Mouse (Mus musculus): Measurements from ENCODE around the gene Bean1. TPM values are rescaled to one million over a fixed set of nuclear protein-coding genes. Genes with fewer than 3 reads are reported as not detected.

Bean1 gene
- polyA plus RNA-seq, 1 experiment from 2014 or later = 0.62 TPM

DNA sequence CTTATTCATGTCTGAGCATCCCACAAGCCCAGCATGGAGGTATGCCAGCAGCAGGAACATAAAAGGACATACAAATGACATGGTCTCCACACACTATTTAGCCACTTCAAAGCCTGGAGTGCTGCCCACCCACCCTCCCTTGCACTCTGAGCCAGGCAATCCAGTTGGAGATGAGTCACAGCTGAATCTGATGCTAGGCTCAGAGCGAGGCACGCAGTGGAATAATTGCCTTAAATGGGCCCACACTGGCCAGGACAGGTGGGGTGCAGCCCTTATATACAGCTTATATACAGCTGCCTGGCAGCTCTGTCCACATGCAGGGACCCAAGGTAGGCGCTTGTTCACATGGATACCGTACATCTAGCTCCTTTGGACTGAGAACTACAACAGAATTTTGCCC is 6.8 kb downstream of the Bean1 start:
- ATAC-seq (replicated peaks; ENCODE audit: insufficient number of reproducible peaks, low FRiP score, low TSS enrichment, low read depth) = no peak
- DNase-seq (ENCODE audit: low spot score) = no peak
- no peaks in the 10 kb centered on the region for H3K36me3 ChIP-seq (replicated peaks; ENCODE audit: control insufficient read depth, insufficient read depth, low read depth, low read length)
- H3K4me3 ChIP-seq (ENCODE audit: low read depth, low read length) = no peak overlapping the region
- 82% methylated on average over 4 of the region's 4 CpGs for WGBS
- no peak overlapping the region for H3K27ac ChIP-seq (replicated peaks; ENCODE audit: low read depth, low read length)
- no peaks in the 10 kb centered on the region; the same call in 1 of the 2 replicates for H3K9me3 ChIP-seq (replicated peaks; ENCODE audit: control insufficient read depth, low read length)
- H3K9ac ChIP-seq (replicated peaks; ENCODE audit: low read length) = no peak overlapping the region
- peaks cover 13% of the 10 kb centered on the region for H3K27me3 ChIP-seq (ENCODE audit: control insufficient read depth, insufficient read depth, low read length)
- H3K4me2 ChIP-seq (ENCODE audit: low read depth, low read length) = no peak overlapping the region
- H3K4me1 ChIP-seq (ENCODE audit: control insufficient read depth, insufficient read depth, low read length) = no peaks in the 10 kb centered on the region

DNA sequence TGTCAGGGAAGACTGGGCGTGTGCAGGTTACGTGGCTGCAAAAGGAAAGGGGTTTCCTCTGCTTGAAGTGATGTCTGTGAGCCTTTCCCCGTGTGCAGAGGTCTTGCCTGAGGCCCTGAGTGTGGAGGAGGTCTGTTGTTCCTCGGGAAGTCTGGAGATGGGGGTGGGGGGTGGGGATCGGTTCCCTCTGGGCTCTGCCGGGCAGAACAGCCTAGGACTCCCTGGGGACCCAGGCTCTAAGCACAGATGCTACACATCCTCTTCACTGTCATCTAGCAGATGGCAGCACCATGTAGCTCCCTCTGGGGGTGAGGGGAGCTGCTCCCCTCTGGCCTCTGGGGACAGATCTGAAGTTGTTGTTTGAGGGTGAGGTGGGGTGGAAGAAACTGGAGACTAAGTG is 14.7 kb downstream of the Bean1 start:
- 13% methylated on average over 6 of the region's 6 CpGs for WGBS
- Histone ChIP-seq H3K4me1 (ENCODE audit: control insufficient read depth, insufficient read depth, low read length) (no peaks in the 10 kb centered on the region), H3K36me3 (replicated peaks; ENCODE audit: control insufficient read depth, insufficient read depth, low read depth, low read length) (no peaks in the 10 kb centered on the region), H3K4me3 (ENCODE audit: low read depth, low read length) (no peak overlapping the region), H3K4me2 (ENCODE audit: low read depth, low read length) (no peak overlapping the region), H3K27me3 (ENCODE audit: control insufficient read depth, insufficient read depth, low read length) (no peaks in the 10 kb centered on the region), H3K9ac (replicated peaks; ENCODE audit: low read length) (no peak overlapping the region), H3K27ac (replicated peaks; ENCODE audit: low read depth, low read length) (no peak overlapping the region), H3K9me3 (replicated peaks; ENCODE audit: control insufficient read depth, low read length) (no peaks in the 10 kb centered on the region)
- ATAC-seq (replicated peaks; ENCODE audit: insufficient number of reproducible peaks, low FRiP score, low TSS enrichment, low read depth) (no peak; the same call in 1 of the 2 replicates), DNase-seq (ENCODE audit: low spot score) (no peak)

DNA sequence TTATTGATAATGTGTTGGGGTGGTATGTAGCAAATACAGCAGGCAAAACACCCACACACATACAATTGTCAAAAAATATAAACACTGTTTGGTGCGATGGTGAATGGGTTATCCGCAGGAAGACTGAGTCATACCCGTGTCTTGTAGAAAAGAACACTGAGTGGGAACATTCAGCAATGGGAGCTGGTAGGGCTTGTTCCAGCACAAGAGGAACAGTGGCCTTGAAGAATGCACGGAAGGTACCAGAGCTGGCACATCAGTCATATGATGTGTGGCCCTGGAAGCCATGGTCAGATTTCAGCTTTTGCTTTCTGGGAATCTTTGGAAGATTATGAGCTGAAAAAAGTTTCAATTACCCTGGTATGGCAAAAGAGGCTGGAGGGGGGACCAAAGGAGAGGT is 16.6 kb downstream of the Bean1 start:
- no peaks in the 10 kb centered on the region for H3K4me1 ChIP-seq (ENCODE audit: control insufficient read depth, insufficient read depth, low read length)
- ATAC-seq (replicated peaks; ENCODE audit: insufficient number of reproducible peaks, low FRiP score, low TSS enrichment, low read depth) (no peak), DNase-seq (ENCODE audit: low spot score) (no peak)
- H3K4me3 ChIP-seq (ENCODE audit: low read depth, low read length) = no peak overlapping the region
- no peak overlapping the region for H3K9ac ChIP-seq (replicated peaks; ENCODE audit: low read length)
- no peaks in the 10 kb centered on the region for H3K36me3 ChIP-seq (replicated peaks; ENCODE audit: control insufficient read depth, insufficient read depth, low read depth, low read length)
- 90% methylated on average over 4 of the region's 4 CpGs for WGBS
- H3K4me2 ChIP-seq (ENCODE audit: low read depth, low read length) = no peak overlapping the region
- no peaks in the 10 kb centered on the region for H3K9me3 ChIP-seq (replicated peaks; ENCODE audit: control insufficient read depth, low read length)
- H3K27ac ChIP-seq (replicated peaks; ENCODE audit: low read depth, low read length) = no peak overlapping the region
- no peaks in the 10 kb centered on the region for H3K27me3 ChIP-seq (ENCODE audit: control insufficient read depth, insufficient read depth, low read length)

DNA sequence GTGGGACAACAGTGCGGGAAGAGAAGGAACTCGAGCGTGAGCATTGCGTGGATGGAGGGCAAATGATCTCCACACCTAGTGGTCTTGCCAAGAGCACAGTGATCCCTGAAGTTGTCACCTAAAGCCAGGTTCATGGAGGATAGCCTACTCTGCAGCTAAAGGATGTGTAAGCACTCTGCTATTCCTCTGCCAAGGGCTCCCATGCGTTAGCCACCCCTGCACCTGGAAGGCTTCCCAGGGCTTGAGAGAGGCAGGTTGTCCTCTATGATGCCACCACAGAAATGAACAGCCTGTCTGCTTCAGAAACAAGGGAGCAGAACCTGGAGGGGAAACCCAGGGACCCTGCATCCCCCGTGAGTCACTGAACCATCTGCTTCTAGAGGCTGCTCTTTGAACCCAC is 17.4 kb downstream of the Bean1 start:
- no peaks in the 10 kb centered on the region for H3K27me3 ChIP-seq (ENCODE audit: control insufficient read depth, insufficient read depth, low read length)
- H3K4me2 ChIP-seq (ENCODE audit: low read depth, low read length) = no peak overlapping the region
- H3K4me1 ChIP-seq (ENCODE audit: control insufficient read depth, insufficient read depth, low read length) = no peaks in the 10 kb centered on the region
- no peak for ATAC-seq (replicated peaks; ENCODE audit: insufficient number of reproducible peaks, low FRiP score, low TSS enrichment, low read depth)
- no peak overlapping the region for H3K9ac ChIP-seq (replicated peaks; ENCODE audit: low read length)
- no peaks in the 10 kb centered on the region for H3K36me3 ChIP-seq (replicated peaks; ENCODE audit: control insufficient read depth, insufficient read depth, low read depth, low read length)
- DNase-seq (ENCODE audit: low spot score) = no peak
- WGBS = 88% methylated on average over 6 of the region's 6 CpGs
- H3K9me3 ChIP-seq (replicated peaks; ENCODE audit: control insufficient read depth, low read length) = no peaks in the 10 kb centered on the region
- no peak overlapping the region for H3K27ac ChIP-seq (replicated peaks; ENCODE audit: low read depth, low read length)
- H3K4me3 ChIP-seq (ENCODE audit: low read depth, low read length) = no peak overlapping the region

DNA sequence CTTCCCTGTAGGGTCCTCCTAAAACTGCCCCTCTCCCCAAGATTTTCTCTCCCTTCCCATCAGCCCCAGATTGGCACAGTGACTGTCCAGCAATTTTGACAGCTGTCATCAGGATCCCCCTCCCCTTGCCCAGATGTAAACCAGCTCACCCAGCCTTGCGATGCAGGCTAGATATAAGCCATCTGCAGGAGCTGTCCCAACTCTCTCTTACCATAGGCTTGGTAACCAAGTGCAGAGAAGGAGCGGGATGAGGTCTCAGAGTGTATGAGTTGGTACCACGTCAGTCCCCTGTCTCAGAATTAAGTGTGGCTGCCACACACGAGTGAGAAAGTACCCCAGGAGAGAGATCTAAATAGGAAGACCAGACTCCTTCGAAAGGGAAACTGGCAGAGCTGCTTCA is 18.2 kb downstream of the Bean1 start:
- no peak overlapping the region for H3K4me3 ChIP-seq (ENCODE audit: low read depth, low read length)
- 66% methylated on average over 5 of the region's 5 CpGs for WGBS
- no peak for ATAC-seq (replicated peaks; ENCODE audit: insufficient number of reproducible peaks, low FRiP score, low TSS enrichment, low read depth)

DNA sequence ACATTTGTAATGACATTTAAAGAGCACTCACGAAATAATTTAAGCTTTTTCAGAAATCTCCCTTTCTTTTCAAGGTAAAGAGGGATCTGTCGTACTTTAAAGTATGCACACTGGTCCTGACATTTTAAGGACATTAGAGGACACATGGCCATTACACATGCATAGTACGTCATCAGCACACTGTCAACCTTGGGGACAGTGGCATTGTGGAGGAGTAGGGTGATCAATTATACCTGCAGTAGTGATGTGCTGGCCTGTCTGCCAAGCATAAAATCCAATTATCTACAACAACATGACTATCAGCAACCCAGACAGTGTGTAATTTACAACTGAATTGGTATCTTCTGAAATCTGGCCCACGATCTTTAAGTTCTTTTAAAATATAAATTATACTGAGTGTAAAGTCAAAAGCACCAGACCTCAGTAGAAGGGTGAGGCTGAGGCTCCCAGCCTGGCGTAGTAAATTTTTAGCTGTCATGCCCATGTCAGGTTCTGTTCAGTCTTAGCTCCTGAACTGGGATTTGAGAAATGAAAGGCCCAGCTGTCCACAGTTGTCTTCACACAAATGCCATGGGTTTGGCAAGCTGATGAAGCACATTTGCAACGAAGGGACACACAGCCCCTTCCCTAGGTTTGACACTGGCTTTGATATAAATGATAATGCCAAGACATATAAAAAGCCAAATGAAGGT is 20.7 kb downstream of the Bean1 start:
- Histone ChIP-seq H3K27me3 (ENCODE audit: control insufficient read depth, insufficient read depth, low read length) (no peaks in the 10 kb centered on the region), H3K4me2 (ENCODE audit: low read depth, low read length) (no peak overlapping the region), H3K9me3 (replicated peaks; ENCODE audit: control insufficient read depth, low read length) (no peaks in the 10 kb centered on the region), H3K9ac (replicated peaks; ENCODE audit: low read length) (no peak overlapping the region), H3K27ac (replicated peaks; ENCODE audit: low read depth, low read length) (no peak overlapping the region), H3K36me3 (replicated peaks; ENCODE audit: control insufficient read depth, insufficient read depth, low read depth, low read length) (no peaks in the 10 kb centered on the region), H3K4me3 (ENCODE audit: low read depth, low read length) (no peak overlapping the region), H3K4me1 (ENCODE audit: control insufficient read depth, insufficient read depth, low read length) (no peaks in the 10 kb centered on the region)
- 81% methylated on average over 6 of the region's 6 CpGs for WGBS
- ATAC-seq (replicated peaks; ENCODE audit: insufficient number of reproducible peaks, low FRiP score, low TSS enrichment, low read depth) (no peak), DNase-seq (ENCODE audit: low spot score) (no peak)

More for the DNA sequence above, 18.2 kb downstream of the Bean1 start:
- Histone ChIP-seq H3K27ac (replicated peaks; ENCODE audit: low read depth, low read length) (no peak overlapping the region), H3K36me3 (replicated peaks; ENCODE audit: control insufficient read depth, insufficient read depth, low read depth, low read length) (no peaks in the 10 kb centered on the region), H3K9me3 (replicated peaks; ENCODE audit: control insufficient read depth, low read length) (no peaks in the 10 kb centered on the region), H3K4me1 (ENCODE audit: control insufficient read depth, insufficient read depth, low read length) (no peaks in the 10 kb centered on the region), H3K27me3 (ENCODE audit: control insufficient read depth, insufficient read depth, low read length) (no peaks in the 10 kb centered on the region), H3K9ac (replicated peaks; ENCODE audit: low read length) (no peak overlapping the region), H3K4me2 (ENCODE audit: low read depth, low read length) (no peak overlapping the region)
- no peak for DNase-seq (ENCODE audit: low spot score)

DNA sequence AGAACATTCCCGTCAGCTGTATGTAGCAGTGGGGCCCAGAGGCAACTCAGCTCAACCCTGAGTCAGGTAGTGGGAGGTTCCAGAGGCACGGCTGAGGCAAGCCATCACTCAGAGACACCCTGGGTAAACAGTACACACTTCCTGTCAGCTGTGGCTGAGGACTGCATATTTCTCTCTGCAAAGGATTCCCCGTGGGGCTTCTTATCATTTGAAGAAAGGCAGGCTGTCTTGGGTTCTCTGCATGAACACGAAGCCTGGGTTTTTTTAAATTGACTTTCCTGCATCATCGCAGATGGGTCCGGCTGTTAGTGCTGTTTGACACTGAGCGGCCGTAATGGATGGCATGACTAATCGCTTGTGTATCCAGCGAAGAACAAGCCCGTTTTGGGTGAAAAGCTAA is 21.3 kb downstream of the Bean1 start:
- Histone ChIP-seq H3K9ac (replicated peaks; ENCODE audit: low read length) (no peak overlapping the region), H3K4me3 (ENCODE audit: low read depth, low read length) (no peak overlapping the region), H3K36me3 (replicated peaks; ENCODE audit: control insufficient read depth, insufficient read depth, low read depth, low read length) (no peaks in the 10 kb centered on the region), H3K9me3 (replicated peaks; ENCODE audit: control insufficient read depth, low read length) (no peaks in the 10 kb centered on the region), H3K27me3 (ENCODE audit: control insufficient read depth, insufficient read depth, low read length) (no peaks in the 10 kb centered on the region), H3K4me1 (ENCODE audit: control insufficient read depth, insufficient read depth, low read length) (no peaks in the 10 kb centered on the region), H3K4me2 (ENCODE audit: low read depth, low read length) (no peak overlapping the region), H3K27ac (replicated peaks; ENCODE audit: low read depth, low read length) (no peak overlapping the region)
- ATAC-seq (replicated peaks; ENCODE audit: insufficient number of reproducible peaks, low FRiP score, low TSS enrichment, low read depth) (no peak; the same call in 1 of the 2 replicates), DNase-seq (ENCODE audit: low spot score) (peak; percentile 22)
- 33% methylated on average over 11 of the region's 11 CpGs for WGBS

DNA sequence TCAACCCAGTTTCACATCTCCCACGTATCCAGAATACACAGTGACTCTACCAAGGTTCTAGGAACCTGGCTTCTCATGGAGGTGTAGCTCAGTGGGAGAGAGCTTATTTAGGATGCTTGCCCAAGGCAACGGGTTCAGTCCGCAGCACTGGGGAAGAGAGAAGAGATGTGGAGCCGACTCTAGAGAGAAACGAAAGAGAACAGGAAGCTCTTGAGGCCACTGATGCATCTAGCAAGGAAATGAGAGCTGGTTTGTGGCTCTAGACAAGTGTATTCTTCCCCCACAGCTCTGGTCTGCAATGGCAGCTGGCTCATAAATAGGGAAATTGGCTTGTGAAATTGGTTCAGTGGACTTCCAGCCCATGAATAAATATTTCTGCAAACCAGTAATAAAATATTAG is 29.6 kb downstream of the Bean1 start:
- H3K4me2 ChIP-seq (ENCODE audit: low read depth, low read length) = no peak overlapping the region
- no peaks in the 10 kb centered on the region for H3K36me3 ChIP-seq (replicated peaks; ENCODE audit: control insufficient read depth, insufficient read depth, low read depth, low read length)
- ATAC-seq (replicated peaks; ENCODE audit: insufficient number of reproducible peaks, low FRiP score, low TSS enrichment, low read depth) (no peak), DNase-seq (ENCODE audit: low spot score) (no peak)
- H3K9ac ChIP-seq (replicated peaks; ENCODE audit: low read length) = no peak overlapping the region
- H3K27me3 ChIP-seq (ENCODE audit: control insufficient read depth, insufficient read depth, low read length) = no peaks in the 10 kb centered on the region
- H3K4me3 ChIP-seq (ENCODE audit: low read depth, low read length) = no peak overlapping the region
- H3K27ac ChIP-seq (replicated peaks; ENCODE audit: low read depth, low read length) = no peak overlapping the region
- WGBS = 80% methylated on average over 5 of the region's 5 CpGs
- no peaks in the 10 kb centered on the region for H3K9me3 ChIP-seq (replicated peaks; ENCODE audit: control insufficient read depth, low read length)
- H3K4me1 ChIP-seq (ENCODE audit: control insufficient read depth, insufficient read depth, low read length) = no peaks in the 10 kb centered on the region

Measured in embryonic facial prominence, embryonic 11.5 days (tissue).